Mouse (Mus musculus): ENCODE results near the gene Ercc1. TPM values are rescaled to one million over a fixed set of nuclear protein-coding genes. Genes with fewer than 3 reads are reported as not detected.

The Ercc1 gene
- 41.4 TPM for polyA plus RNA-seq (2014; fragmentation: Illumina TruSeq; extraction: RNeasy Lipid Tissue Mini Kit (QIAGEN cat#74804); ENCODE audit: low read depth, low replicate concordance)

GRCm38 (mm10) chr7:19344237-19344847, at the start of gene Ercc1:
Gene Ercc1 (plus strand): TSS chr7:19344778.

GRCm38 (mm10) chr7:19309884-19310641, 34.5 kb upstream of the Ercc1 start, which contains the start of gene Fosb:
Gene Fosb (minus strand): TSS chr7:19310051.

GRCm38 (mm10) chr7:19359299-19359891, 14.8 kb downstream of the Ercc1 start, which contains the start of the genes Cd3eap and Ppp1r13l:
Gene Cd3eap (minus strand): TSS chr7:19359483.
Gene Ppp1r13l (plus strand): TSS chr7:19359749.

GRCm38 (mm10) chr7:19381377-19382165, 37.0 kb downstream of the Ercc1 start, which contains the start of gene Ercc2:
Gene Ercc2 (plus strand): TSS chr7:19382010.

GRCm38 (mm10) chr7:19403731-19404296, 59.2 kb downstream of the Ercc1 start, which contains the start of gene Klc3:
Gene Klc3 (minus strand): TSS chr7:19404104.

GRCm38 (mm10) chr7:19404476-19404875, 59.9 kb downstream of the Ercc1 start, which contains the start of gene Ckm:
Gene Ckm (plus strand): TSS chr7:19404776.

Other genes with a start within 250 kb of the Ercc1 start
- 0.34 TPM for gene Gm4969, start 226.4 kb upstream of the Ercc1 start, polyA plus RNA-seq (2014; fragmentation: Illumina TruSeq; extraction: RNeasy Lipid Tissue Mini Kit (QIAGEN cat#74804); ENCODE audit: low read depth, low replicate concordance)
- gene Fbxo46, start 224.9 kb upstream of the Ercc1 start, polyA plus RNA-seq (2014; fragmentation: Illumina TruSeq; extraction: RNeasy Lipid Tissue Mini Kit (QIAGEN cat#74804); ENCODE audit: low read depth, low replicate concordance), result 6.5 TPM
- gene Qpctl, start 195.5 kb upstream of the Ercc1 start, polyA plus RNA-seq (2014; fragmentation: Illumina TruSeq; extraction: RNeasy Lipid Tissue Mini Kit (QIAGEN cat#74804); ENCODE audit: low read depth, low replicate concordance), result 16.3 TPM
- 49.7 TPM for gene Snrpd2, start 195.1 kb upstream of the Ercc1 start, polyA plus RNA-seq (2014; fragmentation: Illumina TruSeq; extraction: RNeasy Lipid Tissue Mini Kit (QIAGEN cat#74804); ENCODE audit: low read depth, low replicate concordance)
- 3.2 TPM for gene Gipr, start 178.7 kb upstream of the Ercc1 start, polyA plus RNA-seq (2014; fragmentation: Illumina TruSeq; extraction: RNeasy Lipid Tissue Mini Kit (QIAGEN cat#74804); ENCODE audit: low read depth, low replicate concordance)
- 43.2 TPM for gene Eml2, start 168.4 kb upstream of the Ercc1 start, polyA plus RNA-seq (2014; fragmentation: Illumina TruSeq; extraction: RNeasy Lipid Tissue Mini Kit (QIAGEN cat#74804); ENCODE audit: low read depth, low replicate concordance)
- gene Gpr4, start 132.2 kb upstream of the Ercc1 start, polyA plus RNA-seq (2014; fragmentation: Illumina TruSeq; extraction: RNeasy Lipid Tissue Mini Kit (QIAGEN cat#74804); ENCODE audit: low read depth, low replicate concordance), result 5.1 TPM
- 23.6 TPM for gene Opa3, start 116.4 kb upstream of the Ercc1 start, polyA plus RNA-seq (2014; fragmentation: Illumina TruSeq; extraction: RNeasy Lipid Tissue Mini Kit (QIAGEN cat#74804); ENCODE audit: low read depth, low replicate concordance)
- 45.6 TPM for gene Vasp, start 73.0 kb upstream of the Ercc1 start, polyA plus RNA-seq (2014; fragmentation: Illumina TruSeq; extraction: RNeasy Lipid Tissue Mini Kit (QIAGEN cat#74804); ENCODE audit: low read depth, low replicate concordance)
- not detected for gene Ppm1n, start 64.7 kb upstream of the Ercc1 start, polyA plus RNA-seq (2014; fragmentation: Illumina TruSeq; extraction: RNeasy Lipid Tissue Mini Kit (QIAGEN cat#74804); ENCODE audit: low read depth, low replicate concordance)
- gene Rtn2, start 62.2 kb upstream of the Ercc1 start, polyA plus RNA-seq (2014; fragmentation: Illumina TruSeq; extraction: RNeasy Lipid Tissue Mini Kit (QIAGEN cat#74804); ENCODE audit: low read depth, low replicate concordance), result 18.4 TPM
- 4.7 TPM for gene Fosb, start 34.7 kb upstream of the Ercc1 start, polyA plus RNA-seq (2014; fragmentation: Illumina TruSeq; extraction: RNeasy Lipid Tissue Mini Kit (QIAGEN cat#74804); ENCODE audit: low read depth, low replicate concordance)
- 11.6 TPM for gene Cd3eap, start 14.7 kb downstream of the Ercc1 start, polyA plus RNA-seq (2014; fragmentation: Illumina TruSeq; extraction: RNeasy Lipid Tissue Mini Kit (QIAGEN cat#74804); ENCODE audit: low read depth, low replicate concordance)
- gene Ppp1r13l, start 15.0 kb downstream of the Ercc1 start, polyA plus RNA-seq (2014; fragmentation: Illumina TruSeq; extraction: RNeasy Lipid Tissue Mini Kit (QIAGEN cat#74804); ENCODE audit: low read depth, low replicate concordance), result 14.2 TPM
- 18.9 TPM for gene Ercc2, start 37.2 kb downstream of the Ercc1 start, polyA plus RNA-seq (2014; fragmentation: Illumina TruSeq; extraction: RNeasy Lipid Tissue Mini Kit (QIAGEN cat#74804); ENCODE audit: low read depth, low replicate concordance)
- gene Klc3, start 59.3 kb downstream of the Ercc1 start, polyA plus RNA-seq (2014; fragmentation: Illumina TruSeq; extraction: RNeasy Lipid Tissue Mini Kit (QIAGEN cat#74804); ENCODE audit: low read depth, low replicate concordance), result 21.0 TPM
- gene Ckm, start 60.0 kb downstream of the Ercc1 start, polyA plus RNA-seq (2014; fragmentation: Illumina TruSeq; extraction: RNeasy Lipid Tissue Mini Kit (QIAGEN cat#74804); ENCODE audit: low read depth, low replicate concordance), result 2.2 TPM
- gene Mark4, start 114.0 kb downstream of the Ercc1 start, polyA plus RNA-seq (2014; fragmentation: Illumina TruSeq; extraction: RNeasy Lipid Tissue Mini Kit (QIAGEN cat#74804); ENCODE audit: low read depth, low replicate concordance), result 15.0 TPM
- gene Exoc3l2, start 118.6 kb downstream of the Ercc1 start, polyA plus RNA-seq (2014; fragmentation: Illumina TruSeq; extraction: RNeasy Lipid Tissue Mini Kit (QIAGEN cat#74804); ENCODE audit: low read depth, low replicate concordance), result 4.9 TPM
- 5.4 TPM for gene Bloc1s3, start 163.6 kb downstream of the Ercc1 start, polyA plus RNA-seq (2014; fragmentation: Illumina TruSeq; extraction: RNeasy Lipid Tissue Mini Kit (QIAGEN cat#74804); ENCODE audit: low read depth, low replicate concordance)
- 93.3 TPM for gene Trappc6a, start 163.6 kb downstream of the Ercc1 start, polyA plus RNA-seq (2014; fragmentation: Illumina TruSeq; extraction: RNeasy Lipid Tissue Mini Kit (QIAGEN cat#74804); ENCODE audit: low read depth, low replicate concordance)
- 0.21 TPM for gene Nkpd1, start 173.1 kb downstream of the Ercc1 start, polyA plus RNA-seq (2014; fragmentation: Illumina TruSeq; extraction: RNeasy Lipid Tissue Mini Kit (QIAGEN cat#74804); ENCODE audit: low read depth, low replicate concordance)
- 83.9 TPM for gene Ppp1r37, start 218.3 kb downstream of the Ercc1 start, polyA plus RNA-seq (2014; fragmentation: Illumina TruSeq; extraction: RNeasy Lipid Tissue Mini Kit (QIAGEN cat#74804); ENCODE audit: low read depth, low replicate concordance)
- gene Zfp296, start 232.5 kb downstream of the Ercc1 start, polyA plus RNA-seq (2014; fragmentation: Illumina TruSeq; extraction: RNeasy Lipid Tissue Mini Kit (QIAGEN cat#74804); ENCODE audit: low read depth, low replicate concordance), result 1.5 TPM
- gene Gemin7, start 232.8 kb downstream of the Ercc1 start, polyA plus RNA-seq (2014; fragmentation: Illumina TruSeq; extraction: RNeasy Lipid Tissue Mini Kit (QIAGEN cat#74804); ENCODE audit: low read depth, low replicate concordance), result 42.4 TPM